Mouse (Mus musculus): ENCODE results near the gene Grhl3.
"Not testable (repeated sequence)": the region's sequence is repeated elsewhere in the genome, so short reads cannot be mapped to it uniquely, and the experiment has no call there.

The Grhl3 gene

DNA sequence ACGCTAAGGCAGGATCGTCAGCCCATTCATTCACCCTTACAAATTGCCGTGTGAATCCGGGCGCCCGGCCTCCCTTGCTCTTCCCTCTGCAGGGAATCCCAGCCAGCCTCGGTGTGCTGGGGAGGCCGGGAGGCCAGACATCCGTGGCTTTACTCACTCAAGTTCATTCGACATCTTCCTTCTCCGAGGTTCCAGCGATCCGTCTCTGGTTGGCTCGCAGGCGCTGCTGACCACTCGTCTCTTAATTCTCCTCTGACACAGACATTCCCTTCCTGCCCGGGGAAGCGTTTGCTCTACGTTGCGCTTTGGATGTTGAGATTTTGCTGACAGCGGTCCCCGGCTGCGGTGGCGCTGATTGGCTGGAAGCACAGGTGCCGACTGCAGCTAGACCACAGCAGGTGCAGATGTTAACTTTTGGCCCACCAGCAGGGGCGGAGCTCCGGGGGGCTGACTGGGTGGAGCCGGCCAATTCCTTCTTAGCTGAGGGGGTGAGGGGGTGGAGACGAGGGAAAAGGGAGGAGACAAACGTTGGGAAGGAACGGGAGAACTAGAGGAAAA, at the start of gene Grhl3:
TSS of gene Grhl3 (minus strand) at position 380 of the 558 bp plus-strand sequence.
- peak; percentile 68 for DNase-seq

- DNase-seq, result no peak
Observed at GRCm38 (mm10) chr4:135622290-135622689, 48.9 kb upstream of the Grhl3 start.

GRCm38 (mm10) chr4:135620461-135620860, 47.0 kb upstream of the Grhl3 start:
- DNase-seq, result no peak

- no peak for DNase-seq
Observed at GRCm38 (mm10) chr4:135617783-135618470, 44.5 kb upstream of the Grhl3 start.

DNA sequence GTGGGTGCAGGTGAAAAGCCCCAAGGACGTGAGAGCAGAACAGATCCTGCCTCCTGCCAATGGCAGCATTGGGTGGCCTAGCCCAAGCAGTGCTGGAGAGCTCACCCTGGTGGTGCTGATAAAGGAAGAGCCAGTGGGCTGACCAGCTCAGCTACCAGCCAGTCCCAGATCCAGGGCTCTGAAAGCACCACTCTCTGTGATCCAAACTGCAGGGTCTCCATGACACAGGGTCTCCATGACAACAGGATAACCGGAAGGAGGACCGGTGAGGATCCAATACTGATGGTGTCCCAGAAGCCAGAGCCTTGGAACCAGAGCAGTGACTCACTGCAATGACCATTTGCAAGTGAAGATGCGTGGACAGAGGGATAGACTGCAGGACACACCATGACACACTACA, 43.6 kb upstream of the Grhl3 start:
- peak; percentile 24 for DNase-seq

- DNase-seq, result not testable (repeated sequence)
Observed at GRCm38 (mm10) chr4:135615307-135615706, 41.9 kb upstream of the Grhl3 start.

DNA sequence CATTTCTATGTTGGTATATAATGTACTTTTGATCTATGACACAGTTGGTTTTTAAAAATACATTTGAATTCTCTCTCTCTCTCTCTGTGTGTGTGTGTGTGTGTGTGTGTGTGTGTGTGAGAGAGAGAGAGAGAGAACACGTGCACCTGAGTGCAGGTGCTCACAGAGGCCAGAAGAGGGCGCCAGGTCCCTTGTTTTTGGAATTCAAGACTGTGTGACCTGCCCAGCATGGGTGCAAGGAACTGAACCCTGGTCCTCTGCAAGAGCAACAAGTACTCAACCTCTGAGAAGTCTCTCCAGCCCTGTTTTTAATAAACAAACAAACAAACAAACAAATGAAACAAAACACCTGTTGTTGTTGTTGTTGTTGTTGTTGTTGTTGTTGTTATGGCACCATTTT, 36.6 kb upstream of the Grhl3 start:
- DNase-seq, result no peak

DNA sequence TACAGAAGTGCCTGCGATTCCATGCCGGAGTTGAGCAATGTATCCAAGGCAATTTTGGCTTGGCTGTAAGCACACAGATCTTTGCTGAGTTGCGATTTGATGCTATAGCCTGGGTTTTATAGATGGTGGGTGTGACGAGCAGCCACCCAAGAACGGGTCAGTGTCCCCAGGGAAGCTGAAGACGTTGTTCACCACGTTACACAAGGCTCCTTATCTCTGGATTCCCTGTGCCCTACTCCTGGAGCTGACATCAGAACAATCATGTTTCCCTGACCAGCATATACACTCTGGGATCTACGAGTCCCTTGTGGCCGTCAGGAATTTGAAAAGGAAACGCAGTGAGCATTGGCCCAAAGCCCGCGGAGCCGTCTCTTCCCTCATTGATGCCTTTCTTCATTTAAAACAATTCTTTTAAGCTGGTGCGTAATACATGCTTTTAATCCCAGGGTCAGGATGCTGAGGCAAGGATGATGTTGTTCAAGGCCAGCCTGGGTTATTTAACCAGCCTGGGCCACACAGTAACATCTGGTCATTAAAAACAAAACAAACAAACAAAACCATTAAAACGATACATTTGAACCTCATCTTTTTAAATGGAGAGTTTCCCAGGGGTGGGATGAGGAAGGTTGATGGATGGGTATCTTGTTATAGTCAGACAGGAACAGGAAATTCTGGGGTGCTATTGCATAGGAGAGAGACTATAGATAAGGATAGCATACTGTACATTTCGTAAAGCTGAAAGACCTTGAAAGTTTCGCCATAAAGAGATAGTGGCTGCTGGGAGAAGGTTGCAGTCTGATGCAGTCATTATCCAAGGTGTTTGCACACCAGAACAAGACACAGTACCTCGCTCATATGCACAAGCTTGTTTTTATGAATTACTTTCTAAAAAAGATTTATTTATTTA, 34.8 kb upstream of the Grhl3 start:
- DNase-seq, result no peak

- DNase-seq, result no peak
Observed at GRCm38 (mm10) chr4:135606271-135606670, 32.8 kb upstream of the Grhl3 start.

DNA sequence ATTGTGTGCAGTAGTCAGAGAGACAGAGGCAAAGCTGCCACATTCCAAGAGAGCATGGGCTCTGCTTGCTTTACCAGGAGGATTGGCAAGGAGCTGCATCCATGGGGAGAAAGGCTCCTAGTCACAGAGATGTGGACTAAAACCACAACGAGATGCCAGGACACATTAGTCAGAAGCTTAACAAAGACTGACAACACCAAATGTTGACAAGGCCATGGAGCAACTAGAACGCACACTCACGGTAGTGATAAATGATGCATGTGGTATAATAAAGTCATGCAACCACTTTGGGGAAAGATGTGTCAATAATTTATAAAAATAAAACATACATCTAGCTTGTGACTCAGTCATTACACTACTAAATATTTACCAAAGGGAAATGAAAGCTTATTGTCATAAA, 28.1 kb upstream of the Grhl3 start:
- no peak for DNase-seq

GRCm38 (mm10) chr4:135599497-135600182, 26.2 kb upstream of the Grhl3 start:
- DNase-seq, result no peak

DNA sequence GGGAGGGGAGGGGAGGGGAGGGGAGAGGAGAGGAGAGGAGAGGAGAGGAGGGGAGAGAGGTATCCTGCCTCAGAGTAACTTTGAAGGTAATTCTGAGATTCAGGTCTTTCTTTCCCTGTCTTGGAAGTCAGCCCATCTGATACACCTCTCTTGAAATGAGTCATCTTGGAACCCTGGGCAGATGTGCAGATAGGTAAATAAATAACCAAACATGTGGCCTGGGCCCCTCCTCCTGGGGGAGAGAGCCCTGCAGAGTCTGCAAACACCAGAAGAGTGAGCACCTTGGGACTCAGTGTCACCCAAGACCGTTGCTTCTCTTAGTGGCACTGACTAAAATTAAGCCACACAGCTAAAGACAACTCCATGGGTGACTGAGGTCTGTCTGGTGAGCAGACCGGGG, 25.6 kb upstream of the Grhl3 start:
- DNase-seq, result no peak

- no peak for DNase-seq
Observed at GRCm38 (mm10) chr4:135597571-135597970, 24.1 kb upstream of the Grhl3 start.

- DNase-seq, result no peak
Observed at GRCm38 (mm10) chr4:135595943-135596342, 22.5 kb upstream of the Grhl3 start.

DNA sequence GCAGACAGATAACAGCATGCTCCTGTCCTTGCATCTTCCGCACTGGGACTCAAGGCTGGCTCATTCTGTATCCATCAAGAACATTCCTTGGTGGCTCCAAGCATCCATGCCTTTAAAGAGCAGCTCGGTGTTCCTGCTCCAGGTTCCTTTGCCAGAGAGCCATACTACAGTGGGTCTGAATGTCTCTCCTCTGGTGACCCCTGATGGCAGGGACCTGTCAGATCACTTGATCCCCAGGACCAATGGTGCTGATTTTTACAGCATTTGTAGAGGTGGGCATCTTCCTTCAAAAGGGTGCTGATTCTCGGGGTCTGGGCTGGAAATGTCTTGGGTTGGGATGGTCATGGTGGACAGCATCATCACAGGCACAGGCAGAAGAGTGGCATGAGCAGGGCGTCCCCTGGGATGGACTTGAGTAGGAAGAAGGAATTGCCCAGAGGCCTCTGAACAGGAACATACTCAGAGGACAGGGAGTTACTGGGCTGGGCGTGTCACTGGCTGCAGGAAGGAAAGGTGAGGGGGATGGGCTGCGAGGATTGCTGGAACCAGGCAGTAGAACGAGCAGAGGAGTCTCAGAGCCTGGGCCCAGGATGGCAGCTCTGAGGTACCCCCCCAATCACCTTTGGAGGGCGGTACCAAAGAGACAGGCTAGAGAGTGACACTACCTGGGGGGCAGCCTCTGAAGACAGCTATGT, 18.3 kb upstream of the Grhl3 start:
- no peak for DNase-seq

DNA sequence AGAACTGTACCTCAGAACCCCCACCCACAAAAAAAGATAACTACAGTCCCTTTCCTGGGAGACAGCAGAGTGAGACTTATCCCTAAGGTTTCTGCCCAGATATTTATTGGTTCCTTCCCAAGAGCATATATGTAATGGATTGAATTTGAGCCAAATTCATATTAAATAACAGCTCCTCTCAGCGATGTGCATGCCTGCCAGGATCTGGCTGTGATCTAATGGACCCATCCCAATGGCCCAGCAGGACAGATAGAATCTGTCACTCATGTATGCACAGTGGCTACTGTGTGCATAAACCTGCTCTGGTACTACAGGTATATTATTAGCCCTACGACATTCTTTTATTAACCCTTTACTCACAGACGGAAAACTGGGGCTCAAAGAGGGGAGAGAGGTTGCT, 17.7 kb upstream of the Grhl3 start:
- DNase-seq, result no peak

- no peak for DNase-seq
Observed at GRCm38 (mm10) chr4:135584838-135585237, 11.4 kb upstream of the Grhl3 start.

GRCm38 (mm10) chr4:135581222-135581910, 7.9 kb upstream of the Grhl3 start:
- DNase-seq, result no peak

- DNase-seq, result no peak
Observed at GRCm38 (mm10) chr4:135579695-135580094, 6.3 kb upstream of the Grhl3 start.

DNA sequence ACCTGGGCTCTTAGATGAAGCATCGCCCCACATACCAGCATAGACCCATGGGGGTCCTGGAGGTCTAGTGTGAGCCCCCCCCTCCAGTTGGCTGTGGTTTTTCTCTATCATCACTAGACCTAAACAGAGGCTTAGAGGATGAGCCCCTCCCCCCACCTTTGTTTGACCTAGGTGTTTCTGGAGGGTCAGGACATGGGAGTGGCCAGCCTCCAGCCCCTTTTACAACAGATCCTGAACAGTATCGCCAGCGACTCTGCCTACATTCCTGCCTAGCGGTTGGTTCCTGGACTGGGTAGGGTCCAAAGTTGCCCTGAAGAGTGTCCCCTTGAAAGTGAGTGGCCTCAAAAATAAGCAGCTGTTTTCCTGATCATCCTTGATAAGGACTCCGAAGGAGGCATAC, 5.1 kb upstream of the Grhl3 start:
- DNase-seq, result no peak

- no peak for DNase-seq
Observed at GRCm38 (mm10) chr4:135575365-135576140, 2.1 kb upstream of the Grhl3 start.
